Mouse (Mus musculus): ENCODE results near the gene Nek1.

Nek1 gene

GRCm38 (mm10) chr8:61158540-61158939 lies 165.5 kb downstream of the Nek1 start:
- no peak for DNase-seq (ENCODE audit: low spot score)

- DNase-seq (ENCODE audit: low spot score), result no peak
Observed at GRCm38 (mm10) chr8:61161461-61162185, 168.6 kb downstream of the Nek1 start.

GRCm38 (mm10) chr8:61162186-61162566 lies 169.2 kb downstream of the Nek1 start:
- no peak for DNase-seq (ENCODE audit: low spot score)

GRCm38 (mm10) chr8:61171546-61171945 lies 178.6 kb downstream of the Nek1 start:
- no peak for DNase-seq (ENCODE audit: low spot score)

- DNase-seq (ENCODE audit: low spot score), result no peak
Observed at GRCm38 (mm10) chr8:61173921-61174492, 181.0 kb downstream of the Nek1 start.

- no peak for DNase-seq (ENCODE audit: low spot score)
Observed at GRCm38 (mm10) chr8:61175876-61176275, 182.9 kb downstream of the Nek1 start.

GRCm38 (mm10) chr8:61177680-61178593 lies 184.9 kb downstream of the Nek1 start:
- DNase-seq (ENCODE audit: low spot score), result no peak

GRCm38 (mm10) chr8:61178594-61179140 lies 185.7 kb downstream of the Nek1 start:
- DNase-seq (ENCODE audit: low spot score), result no peak
